Mouse (Mus musculus) gastrocnemius, adult 18-20 months (tissue): ENCODE results near the gene Slc35g3. TPM values are rescaled to one million over a fixed set of nuclear protein-coding genes. Genes with fewer than 3 reads are reported as not detected.

Experiments used
- total RNA-seq, 2 experiments: library from RNA; stranded (reverse); gene quantifications; 2 replicates each; pipeline ENCODE4 v1.2.3; 2021

The Slc35g3 gene
- total RNA-seq, 2 experiments from 2014 or later = not detected

Other genes starting within 250 kb of the Slc35g3 start
- gene Dnah2, start 212.9 kb downstream of the Slc35g3 start, total RNA-seq = under 1 TPM; 0.14 to 0.83 TPM
- under 1 TPM; 0.37 to 0.74 TPM for gene Efnb3, start 201.8 kb downstream of the Slc35g3 start, total RNA-seq
- 1 to 10 TPM; 3.2 to 3.3 TPM for gene Wrap53, start 181.7 kb downstream of the Slc35g3 start, total RNA-seq
- gene Trp53, start 181.6 kb downstream of the Slc35g3 start, total RNA-seq = 10 to 100 TPM; 12.9 to 15.3 TPM
- gene Atp1b2, start 156.0 kb downstream of the Slc35g3 start, total RNA-seq = 100 to 1,000 TPM; 347 to 393 TPM
- not detected for gene Shbg, start 144.1 kb downstream of the Slc35g3 start, total RNA-seq
- gene Sat2, start 139.9 kb downstream of the Slc35g3 start, total RNA-seq = 1 to 10 TPM; 2.5 to 2.6 TPM
- 100 to 1,000 TPM; 101 to 106 TPM for gene Fxr2, start 129.0 kb downstream of the Slc35g3 start, total RNA-seq
- gene Sox15, start 106.7 kb downstream of the Slc35g3 start, total RNA-seq = not detected
- 1 to 10 TPM; 7.5 to 9.5 TPM for gene Mpdu1, start 99.3 kb downstream of the Slc35g3 start, total RNA-seq
- 1 to 10 TPM; 1.2 to 4.0 TPM for gene Cd68, start 95.8 kb downstream of the Slc35g3 start, total RNA-seq
- gene Eif4a1, start 89.5 kb downstream of the Slc35g3 start, total RNA-seq = 10 to 100 TPM; 69.6 to 97.7 TPM
- 10 to 100 TPM; 21.9 to 25.4 TPM for gene Senp3, start 79.9 kb downstream of the Slc35g3 start, total RNA-seq
- gene Tnfsf13, start 76.2 kb downstream of the Slc35g3 start, total RNA-seq = under 1 TPM; 0.62 to 0.64 TPM
- 10 to 100 TPM in 1 of 2 experiments, 1 to 10 TPM in 1; 7.4 to 10.4 TPM for gene Tnfsf12, start 66.1 kb downstream of the Slc35g3 start, total RNA-seq
- 1 to 10 TPM; 1.1 to 1.3 TPM for gene Tnfsfm13, start 65.9 kb downstream of the Slc35g3 start, total RNA-seq
- gene Polr2a, start 3.3 kb downstream of the Slc35g3 start, total RNA-seq = 10 to 100 TPM; 33.0 to 33.9 TPM
- 10 to 100 TPM; 37.1 to 37.5 TPM for gene Zbtb4, start 3.9 kb upstream of the Slc35g3 start, total RNA-seq
- gene Chrnb1, start 34.0 kb upstream of the Slc35g3 start, total RNA-seq = 10 to 100 TPM; 30.6 to 31.2 TPM
- gene Fgf11, start 39.9 kb upstream of the Slc35g3 start, total RNA-seq = 1 to 10 TPM; 3.5 to 4.0 TPM
- gene Tmem102, start 43.7 kb upstream of the Slc35g3 start, total RNA-seq = under 1 TPM; 0.14 to 0.18 TPM
- not detected for gene Gm39566, start 53.3 kb upstream of the Slc35g3 start, total RNA-seq
- gene Spem2, start 56.5 kb upstream of the Slc35g3 start, total RNA-seq = not detected
- not detected for gene Spem1, start 60.2 kb upstream of the Slc35g3 start, total RNA-seq
- gene Nlgn2, start 75.8 kb upstream of the Slc35g3 start, total RNA-seq = 1 to 10 TPM; 1.9 to 2.9 TPM
- gene Tmem256, start 76.5 kb upstream of the Slc35g3 start, total RNA-seq = 100 to 1,000 TPM; 141 to 164 TPM
- gene Plscr3, start 84.4 kb upstream of the Slc35g3 start, total RNA-seq = 10 to 100 TPM; 10.1 to 12.7 TPM
- gene Tnk1, start 96.8 kb upstream of the Slc35g3 start, total RNA-seq = under 1 TPM in 1 of 2 experiments, not detected in 1; 0.07 TPM
- gene Tmem95, start 116.0 kb upstream of the Slc35g3 start, total RNA-seq = not detected
- 1 to 10 TPM; 1.3 to 1.5 TPM for gene Kctd11, start 119.4 kb upstream of the Slc35g3 start, total RNA-seq
- under 1 TPM; 0.21 to 0.30 TPM for gene Acap1, start 133.6 kb upstream of the Slc35g3 start, total RNA-seq
- under 1 TPM; 0.24 to 0.25 TPM for gene 2810408A11Rik, start 139.0 kb upstream of the Slc35g3 start, total RNA-seq
- gene Neurl4, start 139.1 kb upstream of the Slc35g3 start, total RNA-seq = 10 to 100 TPM; 25.9 to 27.4 TPM
- gene Gps2, start 151.9 kb upstream of the Slc35g3 start, total RNA-seq = 10 to 100 TPM; 50.8 to 55.8 TPM
- gene Eif5a, start 160.0 kb upstream of the Slc35g3 start, total RNA-seq = 100 to 1,000 TPM; 408 to 425 TPM
- gene Ybx2, start 173.8 kb upstream of the Slc35g3 start, total RNA-seq = 10 to 100 TPM in 1 of 2 experiments, 1 to 10 TPM in 1; 9.3 to 11.4 TPM
- gene Slc2a4, start 186.2 kb upstream of the Slc35g3 start, total RNA-seq = 100 to 1,000 TPM; 424 to 439 TPM
- gene Cldn7, start 202.8 kb upstream of the Slc35g3 start, total RNA-seq = not detected
- gene Ctdnep1, start 219.2 kb upstream of the Slc35g3 start, total RNA-seq = 100 to 1,000 TPM; 222 to 237 TPM
- 10 to 100 TPM; 35.1 to 35.3 TPM for gene Elp5, start 220.5 kb upstream of the Slc35g3 start, total RNA-seq
- 100 to 1,000 TPM; 211 to 222 TPM for gene Gabarap, start 229.2 kb upstream of the Slc35g3 start, total RNA-seq
- gene Phf23, start 233.8 kb upstream of the Slc35g3 start, total RNA-seq = 10 to 100 TPM; 18.0 to 19.2 TPM
- gene Dvl2, start 238.6 kb upstream of the Slc35g3 start, total RNA-seq = 1 to 10 TPM; 3.5 to 4.3 TPM